Mouse (Mus musculus) CD4-positive, CD25-positive, alpha-beta regulatory T cell, adult 4 months (primary cell): ENCODE measurements around the gene Olfr1392. TPM values are rescaled to one million over a fixed set of nuclear protein-coding genes. Genes with fewer than 3 reads are reported as not detected.
A peak's percentile ranks its signal among the peaks of the same experiment; 100 is the strongest.
"Not testable (repeated sequence)": the region's sequence is repeated elsewhere in the genome, so short reads cannot be mapped to it uniquely, and the experiment has no call there.

ENCODE experiments used
- ATAC-seq: one replicate; pipeline ENCODE4 v1.8.0; 2017
- polyA plus RNA-seq, 2 experiments: library from polyadenylated mRNA; unstranded; fragments of 100-300 nt; shearing (Covaris generic); gene quantifications; one replicate each; pipeline ENCODE4 v1.2.1; 2017

Olfr1392 gene
- polyA plus RNA-seq: not detected

- ATAC-seq: not testable (repeated sequence)
Measured at GRCm38 (mm10) chr11:49284982-49285381, at the start of gene Olfr1392. Gene Olfr1392, plus strand, starts transcription at chr11:49285282.

- ATAC-seq: no peak
Measured at GRCm38 (mm10) chr11:49235459-49236207, 49.4 kb upstream of the Olfr1392 start.

- ATAC-seq: no peak
Measured at GRCm38 (mm10) chr11:49236891-49237290, 48.2 kb upstream of the Olfr1392 start.

GRCm38 (mm10) chr11:49237532-49237931, 47.5 kb upstream of the Olfr1392 start:
- no peak for ATAC-seq

- no peak for ATAC-seq
Measured at GRCm38 (mm10) chr11:49240310-49240709, 44.8 kb upstream of the Olfr1392 start.

- ATAC-seq: no peak
Measured at GRCm38 (mm10) chr11:49240874-49241273, 44.2 kb upstream of the Olfr1392 start.

- no peak for ATAC-seq
Measured at GRCm38 (mm10) chr11:49241471-49241870, 43.6 kb upstream of the Olfr1392 start.

GRCm38 (mm10) chr11:49242944-49243626, 42.0 kb upstream of the Olfr1392 start:
- ATAC-seq: peak; percentile 8

GRCm38 (mm10) chr11:49243727-49244594, 41.1 kb upstream of the Olfr1392 start, which contains the start of gene Mgat1:
Gene Mgat1, plus strand, starts transcription at chr11:49244191.
- peak; percentile 68 for ATAC-seq

GRCm38 (mm10) chr11:49244595-49244930, 40.5 kb upstream of the Olfr1392 start:
- ATAC-seq: no peak

GRCm38 (mm10) chr11:49245176-49245575, 39.9 kb upstream of the Olfr1392 start:
- ATAC-seq: no peak

GRCm38 (mm10) chr11:49245634-49246415, 39.3 kb upstream of the Olfr1392 start:
- no peak for ATAC-seq

GRCm38 (mm10) chr11:49246523-49246922, 38.6 kb upstream of the Olfr1392 start:
- no peak for ATAC-seq

- no peak for ATAC-seq
Measured at GRCm38 (mm10) chr11:49247255-49247654, 37.8 kb upstream of the Olfr1392 start.

GRCm38 (mm10) chr11:49248226-49248973, 36.7 kb upstream of the Olfr1392 start:
- ATAC-seq: peak; percentile 16

GRCm38 (mm10) chr11:49248974-49249700, 35.9 kb upstream of the Olfr1392 start:
- no peak for ATAC-seq

GRCm38 (mm10) chr11:49249811-49250421, 35.2 kb upstream of the Olfr1392 start:
- peak; percentile 56 for ATAC-seq

- ATAC-seq: peak; percentile 16
Measured at GRCm38 (mm10) chr11:49250422-49251379, 34.4 kb upstream of the Olfr1392 start.

- no peak for ATAC-seq
Measured at GRCm38 (mm10) chr11:49251380-49251761, 33.7 kb upstream of the Olfr1392 start.
